Mouse (Mus musculus) liver, embryonic 15.5 days (tissue): ENCODE results near the gene Ilf2. TPM values are rescaled to one million over a fixed set of nuclear protein-coding genes. Genes with fewer than 3 reads are reported as not detected.

Source experiments
- ATAC-seq: fragments of 200-750 bp; cut with Nextera tagmentation; 2 replicates; pipeline ENCODE4 v1.8.0; 2017; ENCODE audit warnings: moderate number of reproducible peaks, mild to moderate bottlenecking, moderate library complexity; ENCODE audit not compliant: insufficient read depth
- H3K27ac ChIP-seq: fragments of 300-500 bp; sonication (generic); replicated peaks from 2 replicates; pipeline ENCODE4 v1.5.1; 2015; ENCODE audit warnings: mild to moderate bottlenecking, inconsistent platforms
- H3K27me3 ChIP-seq: fragments of 300-500 bp; sonication (generic); 2 replicates; pipeline ENCODE4 v1.6.1; 2015; ENCODE audit warnings: mild to moderate bottlenecking, inconsistent platforms
- H3K36me3 ChIP-seq: fragments of 300-500 bp; sonication (generic); replicated peaks from 2 replicates; pipeline ENCODE4 v1.6.1; 2015; ENCODE audit warnings: moderate library complexity, mild to moderate bottlenecking, inconsistent platforms
- H3K4me1 ChIP-seq: fragments of 300-500 bp; sonication (generic); replicated peaks from 2 replicates; pipeline ENCODE4 v1.6.1; 2015; ENCODE audit warnings: inconsistent platforms
- H3K4me2 ChIP-seq: fragments of 300-500 bp; sonication (generic); 2 replicates; pipeline ENCODE4 v1.6.1; 2015; ENCODE audit warnings: moderate library complexity, mild to moderate bottlenecking, inconsistent platforms
- H3K4me3 ChIP-seq: fragments of 300-500 bp; sonication (generic); replicated peaks from 2 replicates; pipeline ENCODE4 v1.5.1; 2015; ENCODE audit warnings: mild to moderate bottlenecking, inconsistent platforms
- H3K9ac ChIP-seq: fragments of 300-500 bp; sonication (generic); 2 replicates; pipeline ENCODE4 v1.6.1; 2015; ENCODE audit warnings: moderate library complexity, mild to moderate bottlenecking, inconsistent platforms
- H3K9me3 ChIP-seq: fragments of 300-500 bp; sonication (generic); replicated peaks from 2 replicates; pipeline ENCODE4 v1.6.1; 2016; ENCODE audit warnings: inconsistent platforms
- WGBS: fragments of 180-500 bp; shearing (Covaris S2); methylation state at CpG from one replicate; pipeline ENCODE4 v1.1.7; 2015; ENCODE audit warnings: mixed read lengths; ENCODE audit not compliant: insufficient replicate concordance; 5-methylcytosine and 5-hydroxymethylcytosine counted together
- polyA plus RNA-seq: library from polyadenylated mRNA; unstranded; fragments of >200 nt; fragmentation: Nextera tagmentation; extraction: Ambion mirVana; gene quantifications from 2 replicates; pipeline ENCODE4 v1.2.1, GENCODE M21; 2015

Ilf2 gene
- polyA plus RNA-seq, 1 experiment from 2014 or later: 50.8 TPM

DNA sequence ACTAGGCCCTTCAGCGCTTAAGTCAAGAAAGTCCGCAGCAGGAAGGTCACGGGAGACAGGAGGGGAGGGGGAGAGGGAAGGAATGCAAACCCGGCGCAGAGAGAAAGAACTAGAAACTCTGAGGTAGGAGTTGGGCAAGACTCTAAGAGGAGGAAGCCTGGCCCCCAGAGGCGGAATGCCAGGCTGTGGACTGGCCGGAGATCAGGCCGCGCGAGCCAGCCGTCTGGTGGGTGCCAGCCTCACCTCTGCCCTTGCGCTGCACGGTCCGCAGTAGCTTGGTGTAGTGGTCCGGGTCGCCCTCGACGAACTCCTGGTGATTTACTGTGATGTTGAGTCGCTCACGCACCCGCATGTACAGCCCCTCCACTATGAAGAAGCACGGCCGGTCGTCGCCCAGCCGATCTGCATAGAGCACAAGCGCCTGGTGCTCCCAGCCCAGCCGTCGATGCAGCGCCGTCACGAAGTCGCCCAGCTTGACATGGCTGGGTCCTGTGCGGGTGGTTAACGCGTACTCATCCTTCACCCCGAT lies 11.3 kb upstream of the Ilf2 start:
- H3K4me1 ChIP-seq: peaks cover 17% of the 10 kb centered on the region
- no peaks in the 10 kb centered on the region for H3K36me3 ChIP-seq
- no peak overlapping the region for H3K9ac ChIP-seq
- H3K27me3 ChIP-seq: peaks cover 93% of the 10 kb centered on the region
- no peaks in the 10 kb centered on the region for H3K9me3 ChIP-seq
- ATAC-seq: no peak
- no peak overlapping the region for H3K27ac ChIP-seq
- WGBS: 19% methylated on average over 37 of the region's 37 CpGs
- peak overlapping the region; percentile 69 for H3K4me2 ChIP-seq
- peak overlapping the region; percentile 54 for H3K4me3 ChIP-seq

GRCm38 (mm10) chr3:90465081-90465685 lies 10.7 kb upstream of the Ilf2 start:
- Histone ChIP-seq H3K9me3 (no peaks in the 10 kb centered on the region), H3K9ac (peak overlapping the region; percentile 11; the same call in 1 of the 2 replicates), H3K27me3 (peaks cover 88% of the 10 kb centered on the region), H3K4me2 (peak overlapping the region; percentile 69), H3K4me1 (peaks cover 17% of the 10 kb centered on the region), H3K27ac (no peak overlapping the region), H3K36me3 (no peaks in the 10 kb centered on the region), H3K4me3 (peak overlapping the region; percentile 54)
- ATAC-seq: 0 out of 2 replicates have a peak, but pooled peaks have one; percentile 6
- 2% methylated on average over 75 of the region's 75 CpGs for WGBS

DNA sequence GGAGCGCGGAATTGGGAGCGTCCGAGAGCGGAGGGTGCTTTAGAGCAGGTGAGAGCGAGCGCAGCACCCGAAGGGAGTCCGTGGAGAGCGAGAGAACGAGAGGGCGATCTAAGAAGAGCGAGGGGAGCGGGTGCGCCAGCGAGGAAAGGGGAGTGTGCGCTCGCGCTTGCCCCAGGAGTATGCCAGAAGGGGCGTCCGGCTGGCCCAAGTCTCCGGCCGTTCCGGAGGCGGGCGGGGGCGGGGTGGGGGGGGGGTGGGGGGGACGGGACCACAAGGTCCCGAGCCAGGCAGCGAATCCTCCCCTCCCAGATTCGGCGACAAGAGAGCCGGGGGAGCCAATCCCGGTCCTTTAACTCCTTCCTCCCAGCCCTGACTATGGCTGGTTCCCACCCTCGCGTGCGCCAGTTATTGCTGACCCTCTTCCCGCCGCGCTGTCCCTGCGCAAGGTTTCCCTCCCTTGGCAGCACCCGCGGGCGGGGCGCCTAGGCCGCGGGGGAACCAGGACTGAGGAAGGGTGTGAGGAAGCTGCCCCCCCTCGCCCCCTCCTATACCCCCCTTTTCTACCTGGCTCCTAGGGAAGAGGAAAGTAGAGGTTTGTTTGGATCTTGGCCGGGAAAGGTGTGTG lies 10.1 kb upstream of the Ilf2 start, which contains the start of gene Npr1:
TSS of gene Npr1 (minus strand) at position 181 of the 625 bp plus-strand sequence.
- peak within 1 kb of the TSS; percentile 69 for H3K4me2 ChIP-seq
- no peak within 1 kb of the TSS for H3K27ac ChIP-seq
- peaks cover 82% of the 10 kb centered on the region for H3K27me3 ChIP-seq
- under 1% methylated on average over 38 of the region's 49 CpGs for WGBS
- no peaks in the 10 kb centered on the region for H3K36me3 ChIP-seq
- H3K9ac ChIP-seq: peak within 1 kb of the TSS; percentile 11; the same call in 1 of the 2 replicates
- ATAC-seq: peak; percentile 39; the same call in 1 of the 2 replicates
- peaks cover 17% of the 10 kb centered on the region for H3K4me1 ChIP-seq
- peak within 1 kb of the TSS; percentile 54 for H3K4me3 ChIP-seq
- no peaks in the 10 kb centered on the region for H3K9me3 ChIP-seq

GRCm38 (mm10) chr3:90466311-90466766 lies 9.6 kb upstream of the Ilf2 start:
- Histone ChIP-seq H3K4me2 (peak overlapping the region; percentile 69), H3K4me1 (peaks cover 17% of the 10 kb centered on the region), H3K27ac (no peak overlapping the region), H3K4me3 (peak overlapping the region; percentile 54), H3K36me3 (no peaks in the 10 kb centered on the region), H3K9me3 (no peaks in the 10 kb centered on the region), H3K9ac (no peak overlapping the region), H3K27me3 (peaks cover 77% of the 10 kb centered on the region)
- peak; percentile 11; the same call in 1 of the 2 replicates for ATAC-seq
- 1% methylated on average over 15 of the region's 15 CpGs for WGBS

DNA sequence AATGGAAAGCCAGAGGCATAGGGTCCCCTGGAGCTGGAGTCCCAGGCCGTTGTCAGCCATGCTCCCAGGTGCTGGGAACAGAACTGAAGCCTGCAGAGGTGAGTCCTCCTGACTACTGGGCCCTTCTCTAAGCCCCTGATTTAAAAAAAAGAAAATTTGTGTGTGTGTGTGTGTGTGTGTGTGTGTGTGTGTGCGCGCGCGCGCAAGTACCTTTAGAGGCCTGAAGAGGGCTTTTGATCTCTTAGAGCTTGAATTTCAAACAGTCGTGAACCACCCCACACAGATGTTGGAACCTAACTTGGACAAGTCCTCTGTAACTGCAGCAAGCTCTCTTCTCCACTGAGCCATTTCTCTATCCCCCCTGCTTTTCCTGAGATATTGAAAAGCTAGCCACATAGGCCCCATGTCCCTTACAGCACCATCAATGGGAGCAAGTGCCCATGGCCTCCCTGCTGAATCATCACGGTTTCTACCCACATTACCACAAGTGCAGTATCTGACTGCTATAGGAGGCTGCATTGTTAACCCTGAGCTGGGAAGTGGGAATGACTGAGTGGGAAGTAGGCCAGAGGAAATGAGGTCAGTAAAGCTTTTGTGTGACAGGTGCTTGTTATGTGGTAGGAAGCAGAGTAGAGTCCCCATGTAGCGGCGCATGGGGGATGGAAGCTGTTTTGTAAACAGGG lies 8.2 kb upstream of the Ilf2 start:
- 78% methylated on average over 10 of the region's 10 CpGs for WGBS
- no peaks in the 10 kb centered on the region for H3K9me3 ChIP-seq
- peaks cover 63% of the 10 kb centered on the region for H3K27me3 ChIP-seq
- no peak overlapping the region for H3K9ac ChIP-seq
- no peaks in the 10 kb centered on the region for H3K36me3 ChIP-seq
- no peak overlapping the region for H3K4me3 ChIP-seq
- H3K27ac ChIP-seq: no peak overlapping the region
- H3K4me2 ChIP-seq: no peak overlapping the region
- ATAC-seq: no peak
- H3K4me1 ChIP-seq: peaks cover 19% of the 10 kb centered on the region

DNA sequence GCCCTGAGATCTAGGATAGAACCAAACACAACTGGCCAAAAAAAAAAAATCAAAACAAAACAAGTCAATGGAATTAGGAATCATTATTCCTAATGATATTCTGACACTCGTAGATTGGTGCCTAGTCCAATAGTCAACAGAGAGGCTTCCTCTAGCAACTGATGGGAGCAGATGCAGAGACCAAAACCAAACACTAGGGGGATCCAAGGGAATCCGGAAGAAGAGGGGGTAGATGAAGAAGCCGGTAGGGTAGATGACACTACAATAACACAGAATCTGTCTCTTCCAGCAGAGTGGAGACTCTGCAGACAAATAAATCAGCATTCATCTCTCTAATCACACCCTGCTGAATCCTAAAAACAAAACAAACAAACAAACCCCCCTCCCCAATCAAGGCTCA lies 3.7 kb upstream of the Ilf2 start:
- no peak for ATAC-seq
- 13% methylated on average over 3 of the region's 3 CpGs for WGBS
- Histone ChIP-seq H3K27ac (no peak overlapping the region), H3K9me3 (no peaks in the 10 kb centered on the region), H3K36me3 (no peaks in the 10 kb centered on the region), H3K4me1 (peaks cover 14% of the 10 kb centered on the region), H3K9ac (no peak overlapping the region), H3K4me2 (no peak overlapping the region), H3K27me3 (peaks cover 19% of the 10 kb centered on the region), H3K4me3 (no peak overlapping the region)

DNA sequence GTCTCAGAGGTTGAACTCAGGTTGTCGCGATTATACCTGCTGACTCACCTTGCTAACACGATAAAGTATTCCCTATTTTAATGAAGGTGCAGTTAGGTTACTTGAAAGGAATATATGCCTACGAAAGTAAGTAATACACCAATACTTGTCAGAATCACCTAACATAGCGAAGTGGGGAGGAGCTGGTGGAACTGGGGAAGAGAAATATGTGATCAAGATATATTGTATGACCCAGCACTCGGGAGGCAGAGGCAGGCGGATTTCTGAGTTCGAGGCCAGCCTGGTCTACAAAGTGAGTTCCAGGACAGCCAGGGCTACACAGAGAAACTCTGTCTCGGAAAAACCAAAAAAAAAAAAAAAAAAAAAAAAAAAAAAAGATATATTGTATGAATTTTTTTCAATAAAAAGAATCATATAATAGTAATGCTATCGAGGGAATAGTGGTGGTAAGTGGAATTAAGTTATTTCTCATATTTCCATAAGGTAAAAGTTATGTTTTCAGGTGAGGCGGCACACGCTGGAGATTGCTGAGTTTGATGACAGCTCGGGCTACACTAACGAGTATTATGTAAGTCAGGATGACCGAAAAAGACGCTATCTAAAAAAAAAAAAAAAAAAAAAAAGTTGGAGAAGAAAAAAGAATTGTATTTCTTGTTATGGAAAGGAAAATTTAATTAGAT lies 635 bp upstream of the Ilf2 start:
- Histone ChIP-seq H3K4me3 (peak overlapping the region; percentile 54), H3K36me3 (peaks cover 26% of the 10 kb centered on the region), H3K9ac (no peak overlapping the region), H3K4me1 (peaks cover 20% of the 10 kb centered on the region), H3K4me2 (peak overlapping the region; percentile 62), H3K9me3 (no peaks in the 10 kb centered on the region), H3K27me3 (no peaks in the 10 kb centered on the region), H3K27ac (no peak overlapping the region)
- WGBS: 34% methylated on average over 16 of the region's 16 CpGs
- ATAC-seq: peak; percentile 2

- no peak overlapping the region for H3K9ac ChIP-seq
- H3K4me3 ChIP-seq: no peak overlapping the region
- peaks cover 21% of the 10 kb centered on the region for H3K4me1 ChIP-seq
- H3K27ac ChIP-seq: no peak overlapping the region
- H3K27me3 ChIP-seq: no peaks in the 10 kb centered on the region
- ATAC-seq: no peak
- no peaks in the 10 kb centered on the region for H3K9me3 ChIP-seq
- WGBS: 72% methylated on average over 5 of the region's 5 CpGs
- H3K4me2 ChIP-seq: no peak overlapping the region
- H3K36me3 ChIP-seq: peaks cover 74% of the 10 kb centered on the region
These were observed 11.1 kb downstream of the Ilf2 start for GRCm38 (mm10) chr3:90486998-90487397.

DNA sequence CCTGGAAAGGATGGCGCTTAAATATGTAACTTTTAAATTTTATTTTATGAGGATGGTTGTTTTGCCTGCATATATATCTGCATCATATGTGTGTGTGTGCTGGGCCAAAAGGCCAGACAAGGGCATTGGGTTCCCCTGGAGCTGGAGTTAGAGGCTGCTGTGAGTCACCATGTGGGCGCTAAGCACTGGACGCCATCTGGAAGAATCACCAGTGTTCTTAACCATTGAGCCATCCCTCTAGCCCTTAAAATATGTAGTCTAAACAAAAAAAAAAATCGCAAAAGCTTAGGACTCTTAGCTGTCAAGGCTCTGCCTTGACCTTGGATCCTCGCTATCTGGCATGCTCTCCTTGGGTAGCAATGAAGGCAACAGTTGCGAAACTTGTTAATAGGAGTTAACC lies 12.7 kb downstream of the Ilf2 start:
- peaks cover 22% of the 10 kb centered on the region for H3K4me1 ChIP-seq
- H3K4me2 ChIP-seq: no peak overlapping the region
- H3K9me3 ChIP-seq: no peaks in the 10 kb centered on the region
- H3K27me3 ChIP-seq: no peaks in the 10 kb centered on the region
- H3K27ac ChIP-seq: no peak overlapping the region
- ATAC-seq: no peak
- WGBS: 83% methylated on average over 6 of the region's 6 CpGs
- no peak overlapping the region for H3K9ac ChIP-seq
- peaks cover 58% of the 10 kb centered on the region for H3K36me3 ChIP-seq
- H3K4me3 ChIP-seq: no peak overlapping the region

DNA sequence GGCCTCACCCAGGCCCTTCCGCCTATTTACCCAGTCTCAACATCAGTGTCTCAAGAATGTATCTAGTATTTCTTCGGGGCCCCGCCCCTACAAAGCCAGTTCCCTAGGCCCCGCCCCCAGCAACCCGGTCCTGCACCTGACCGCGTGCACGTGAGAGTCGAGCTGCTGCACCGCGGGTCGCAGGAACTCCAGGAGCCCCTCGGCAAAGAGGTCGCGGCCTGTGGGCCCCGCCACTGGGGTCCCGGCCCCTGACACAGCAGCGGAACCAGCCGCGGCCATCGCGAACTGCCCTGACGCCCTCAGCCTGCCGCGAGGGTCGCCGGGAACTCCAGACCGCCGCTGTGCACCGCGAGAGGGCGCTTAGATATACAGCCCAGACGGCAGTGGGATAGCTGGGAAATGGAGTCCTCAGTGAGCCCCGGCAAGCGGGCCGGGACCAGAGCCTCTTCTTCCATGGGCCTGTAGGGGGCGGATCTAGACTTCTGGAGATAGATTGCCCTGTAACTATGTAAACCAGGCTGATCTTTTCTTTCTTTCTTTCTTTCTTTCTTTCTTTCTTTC lies 14.8 kb downstream of the Ilf2 start, which contains the start of gene Snapin:
TSS of gene Snapin (minus strand) at position 338 of the 561 bp plus-strand sequence.
- H3K9me3 ChIP-seq: no peaks in the 10 kb centered on the region
- H3K4me2 ChIP-seq: peak within 1 kb of the TSS; percentile 73
- H3K36me3 ChIP-seq: peaks cover 46% of the 10 kb centered on the region
- H3K4me3 ChIP-seq: peak within 1 kb of the TSS; percentile 91
- WGBS: under 1% methylated on average over 37 of the region's 37 CpGs
- H3K27me3 ChIP-seq: no peaks in the 10 kb centered on the region
- peak; percentile 99 for ATAC-seq
- peaks cover 25% of the 10 kb centered on the region for H3K4me1 ChIP-seq
- H3K9ac ChIP-seq: peak within 1 kb of the TSS; percentile 80
- H3K27ac ChIP-seq: peak within 1 kb of the TSS; percentile 82
